Mouse (Mus musculus) megakaryocyte, embryonic 14.5 days (primary cell): ENCODE measurements around the gene Bysl.

Experiments used
- FLI1 ChIP-seq: IDR thresholded peaks from 2 replicates; pipeline ENCODE4 v1.6.1; 2012; ENCODE audit warnings: low read length, inconsistent platforms, mixed read lengths
- GATA1 ChIP-seq: IDR thresholded peaks from 3 replicates; pipeline ENCODE4 v1.6.1; 2012; ENCODE audit warnings: mixed read lengths, low read length, inconsistent platforms, borderline replicate concordance

DNA sequence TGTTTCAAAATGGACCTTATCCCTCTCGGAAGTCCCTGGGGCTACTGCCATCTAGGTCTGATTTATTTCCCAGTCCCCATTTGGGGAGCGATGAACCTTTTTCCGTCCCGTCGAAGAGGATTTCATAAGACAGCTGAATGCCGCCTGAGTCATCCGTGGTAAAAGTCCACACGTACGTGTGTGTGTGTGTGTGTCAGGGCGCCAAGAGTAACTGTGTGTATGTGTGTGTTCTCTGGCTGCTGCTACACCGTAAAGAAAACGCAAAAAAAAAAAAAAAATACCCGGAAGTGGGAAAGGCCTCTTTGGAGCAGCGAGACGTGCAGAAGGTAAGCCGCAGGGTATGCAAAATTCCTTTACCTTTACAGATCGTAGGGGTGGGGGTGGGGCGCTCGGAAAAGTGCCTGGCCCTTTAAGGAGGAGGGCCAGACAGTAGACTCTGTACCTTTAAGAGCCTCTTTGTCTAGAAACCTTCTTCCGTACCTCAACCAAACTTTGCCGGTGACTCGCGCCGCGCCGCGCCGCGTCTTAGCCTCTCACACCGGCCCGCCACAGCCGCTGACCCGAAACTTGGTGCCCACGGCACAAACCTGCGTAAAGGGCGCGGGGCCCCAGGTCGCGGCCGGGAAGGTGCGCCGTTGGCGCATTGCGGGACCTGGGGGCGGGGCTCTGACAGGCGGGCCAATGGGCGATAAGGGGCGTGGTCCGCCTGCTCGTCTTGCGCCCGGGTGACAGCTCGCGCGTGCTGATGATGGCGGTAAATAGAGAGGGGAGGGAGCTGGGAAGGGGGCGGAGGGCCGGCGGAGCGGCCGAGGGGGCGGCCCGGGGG, 17.8 kb upstream of the Bysl start:
- no peak for TF ChIP-seq GATA1
- no peak for TF ChIP-seq FLI1
